Mouse (Mus musculus): ENCODE measurements around the gene Plagl1.

GRCm38 (mm10) chr10:13108021-13108548 is 47.8 kb downstream of the Plagl1 start:
- no peak for TF ChIP-seq CTCF (IDR thresholded peaks at IDR 0.05 in 2 of 3, conservative IDR thresholded peaks at IDR 0.05 in 1 of 3; ENCODE audit: control insufficient read depth in 1 of 3, insufficient read depth in 1 of 3, low read depth in 2 of 3, low read length in 3 of 3, poor library complexity in 1 of 3, severe bottlenecking in 1 of 3)
- no peak for TF ChIP-seq POLR2A (IDR thresholded peaks at IDR 0.05; ENCODE audit: control insufficient read depth in 1 of 2, insufficient read depth in 1 of 2, low read depth in 1 of 2, low read length in 2 of 2, poor library complexity in 1 of 2)
- TF ChIP-seq MAZ (IDR thresholded peaks at IDR 0.05; ENCODE audit: low read depth, low read length), result no peak
- TF ChIP-seq EP300 (IDR thresholded peaks at IDR 0.05; ENCODE audit: low read depth in 1 of 2, low read length in 2 of 2), result no peak
- TF ChIP-seq BHLHE40 (IDR thresholded peaks at IDR 0.05; ENCODE audit: borderline replicate concordance, low read depth, low read length), result no peak
- no peak for TF ChIP-seq UBTF (IDR thresholded peaks at IDR 0.05; ENCODE audit: borderline replicate concordance, insufficient read depth, low read depth, low read length)
- no peak for TF ChIP-seq MYB (IDR thresholded peaks at IDR 0.05; ENCODE audit: low read depth, low read length)
- no peak for TF ChIP-seq GATA1 (IDR thresholded peaks at IDR 0.05; ENCODE audit: low read depth, low read length)
- TF ChIP-seq ZC3H11A (IDR thresholded peaks at IDR 0.05; ENCODE audit: low read depth, low read length), result no peak
- no peak for TF ChIP-seq POLR2AphosphoS5 (IDR thresholded peaks at IDR 0.05; ENCODE audit: borderline replicate concordance, low read depth, low read length)
- no peak for TF ChIP-seq SIN3A (IDR thresholded peaks at IDR 0.05; ENCODE audit: low read length)
